Mouse (Mus musculus) heart, embryonic 13.5 days (tissue): Measurements from ENCODE around the gene Ap5b1. TPM values are rescaled to one million over a fixed set of nuclear protein-coding genes. Genes with fewer than 3 reads are reported as not detected.

Source experiments
- ATAC-seq: fragments of 200-750 bp; cut with Nextera tagmentation; 2 replicates; pipeline ENCODE4 v1.8.0; 2017; ENCODE audit warnings: moderate TSS enrichment; ENCODE audit not compliant: insufficient number of reproducible peaks, low FRiP score, low TSS enrichment; ENCODE audit errors: extremely low read depth
- H3K27ac ChIP-seq: fragments of 300-500 bp; sonication (generic); replicated peaks from 2 replicates; pipeline ENCODE4 v1.5.1; 2015; ENCODE audit warnings: moderate library complexity, mild to moderate bottlenecking, inconsistent platforms
- H3K27me3 ChIP-seq: fragments of 300-500 bp; sonication (generic); replicated peaks from 2 replicates; pipeline ENCODE4 v1.6.1; 2015; ENCODE audit warnings: mild to moderate bottlenecking, inconsistent platforms
- H3K36me3 ChIP-seq: fragments of 300-500 bp; sonication (generic); 2 replicates; pipeline ENCODE4 v1.6.1; 2015; ENCODE audit warnings: mild to moderate bottlenecking, inconsistent platforms
- H3K4me1 ChIP-seq: fragments of 300-500 bp; sonication (generic); 2 replicates; pipeline ENCODE4 v1.6.1; 2015; ENCODE audit warnings: inconsistent platforms
- H3K4me2 ChIP-seq: fragments of 300-500 bp; sonication (generic); 2 replicates; pipeline ENCODE4 v1.6.1; 2015; ENCODE audit warnings: inconsistent platforms, mild to moderate bottlenecking, moderate library complexity
- H3K4me3 ChIP-seq: fragments of 300-500 bp; sonication (generic); 2 replicates; pipeline ENCODE4 v1.5.1; 2015; ENCODE audit warnings: moderate library complexity, mild to moderate bottlenecking, inconsistent platforms
- H3K9ac ChIP-seq: fragments of 300-500 bp; sonication (generic); 2 replicates; pipeline ENCODE4 v1.6.1; 2015; ENCODE audit warnings: inconsistent platforms, mild to moderate bottlenecking, moderate library complexity
- H3K9me3 ChIP-seq: fragments of 300-500 bp; sonication (generic); 2 replicates; pipeline ENCODE4 v1.6.1; 2016; ENCODE audit warnings: inconsistent platforms
- WGBS: fragments of 180-500 bp; shearing (Covaris S2); methylation state at CpG from one replicate; pipeline ENCODE4 v1.1.7; 2015; ENCODE audit warnings: mixed read lengths; 5-methylcytosine and 5-hydroxymethylcytosine counted together
- polyA plus RNA-seq: library from polyadenylated mRNA; unstranded; fragments of >200 nt; fragmentation: Nextera tagmentation; extraction: Ambion mirVana; gene quantifications from 2 replicates; pipeline ENCODE4 v1.2.1, GENCODE M21; 2015

Ap5b1 gene
- polyA plus RNA-seq: 2.2 and 2.7 TPM in 2 replicates

DNA sequence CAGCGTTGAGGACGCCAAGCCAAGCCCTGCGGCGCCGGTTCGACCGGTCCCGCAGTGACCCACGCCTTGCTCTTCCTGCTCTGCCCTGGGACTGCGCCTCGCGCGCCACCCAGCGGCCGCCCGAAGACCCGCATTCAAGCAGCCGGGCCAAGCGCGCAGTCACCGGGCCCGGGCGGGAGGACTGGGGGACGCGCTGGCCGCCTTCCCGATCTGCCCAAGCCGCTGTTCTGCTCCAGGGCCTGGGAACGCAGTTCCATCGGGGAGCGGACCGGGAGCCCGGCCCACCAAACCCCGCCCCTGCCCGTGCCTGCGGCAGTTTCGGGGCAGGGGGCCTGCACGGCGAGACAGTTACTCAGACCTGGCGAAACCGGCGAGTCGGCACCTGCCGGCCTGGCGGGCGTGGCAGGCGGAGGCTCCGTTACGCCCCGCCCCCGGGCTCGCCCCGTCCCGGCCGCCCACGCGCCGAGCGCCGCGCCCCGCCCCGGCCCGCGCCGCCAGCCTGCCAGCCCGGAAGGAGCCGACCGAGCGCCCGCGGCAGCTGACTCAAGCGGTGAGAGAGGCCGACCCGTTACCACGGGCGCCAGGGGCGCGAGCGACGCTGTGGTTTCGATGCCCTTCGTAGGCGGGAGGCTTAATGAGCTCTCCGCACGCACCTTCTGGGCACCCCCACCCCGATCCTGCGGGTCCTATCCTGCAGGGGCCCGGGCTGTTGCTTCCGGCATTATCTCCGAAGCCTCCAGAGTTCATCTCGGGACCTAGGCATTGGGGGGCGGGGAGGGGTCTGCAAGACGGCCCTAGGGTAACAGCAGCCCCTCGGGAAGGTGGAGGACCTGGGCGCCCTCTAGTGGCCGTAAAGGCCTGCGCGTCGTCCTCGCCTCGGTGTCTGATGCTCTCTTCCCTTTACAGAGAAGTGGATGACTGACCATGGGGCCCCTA, at the start of gene Ap5b1:
Gene Ap5b1, plus strand, starts transcription at position 492 of the 936 bp plus-strand sequence.
- peaks cover 53% of the 10 kb centered on the region for H3K27me3 ChIP-seq
- peak; percentile 86 for ATAC-seq
- peak within 1 kb of the TSS; percentile 83 for H3K9ac ChIP-seq
- H3K4me3 ChIP-seq: peak within 1 kb of the TSS; percentile 67
- H3K36me3 ChIP-seq: peaks cover 26% of the 10 kb centered on the region
- H3K27ac ChIP-seq: peak within 1 kb of the TSS; percentile 89
- no peaks in the 10 kb centered on the region for H3K9me3 ChIP-seq
- H3K4me2 ChIP-seq: peak within 1 kb of the TSS; percentile 98
- H3K4me1 ChIP-seq: peaks cover 21% of the 10 kb centered on the region
- under 1% methylated on average over 98 of the region's 102 CpGs for WGBS

DNA sequence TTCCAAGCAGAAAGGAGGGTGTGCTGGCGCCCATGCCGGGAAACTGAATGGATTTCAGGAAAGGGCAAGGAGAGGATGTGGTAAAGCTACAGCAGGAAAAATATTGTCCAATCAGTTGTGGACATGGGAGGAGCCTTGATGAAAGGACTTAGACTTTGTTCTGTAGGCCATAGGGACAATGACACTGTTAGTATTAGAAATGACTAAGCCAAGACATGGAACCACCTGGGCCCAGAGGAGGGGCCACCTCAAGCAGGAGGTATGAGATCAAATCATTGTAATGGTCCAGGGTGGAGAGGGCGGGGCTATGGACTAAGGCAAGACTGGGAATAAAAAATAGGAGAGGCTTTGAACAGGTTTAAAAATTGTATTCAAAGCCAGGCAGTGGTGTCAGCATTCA, 49.1 kb upstream of the Ap5b1 start:
- no peak for ATAC-seq

GRCm38 (mm10) chr19:5525204-5525603, 42.6 kb upstream of the Ap5b1 start:
- H3K27ac ChIP-seq: no peak overlapping the region
- H3K4me2 ChIP-seq: no peak overlapping the region
- H3K36me3 ChIP-seq: no peaks in the 10 kb centered on the region
- no peak overlapping the region for H3K4me3 ChIP-seq
- no peak for ATAC-seq
- no peak overlapping the region for H3K9ac ChIP-seq
- 63% methylated on average over 5 of the region's 5 CpGs for WGBS
- H3K9me3 ChIP-seq: no peaks in the 10 kb centered on the region
- H3K27me3 ChIP-seq: peaks cover 3% of the 10 kb centered on the region
- H3K4me1 ChIP-seq: peaks cover 4% of the 10 kb centered on the region

More for the DNA sequence above, 49.1 kb upstream of the Ap5b1 start:
- WGBS: 75% methylated on average over 3 of the region's 3 CpGs
- no peak overlapping the region for H3K4me3 ChIP-seq
- H3K4me2 ChIP-seq: no peak overlapping the region
- no peaks in the 10 kb centered on the region for H3K27me3 ChIP-seq
- no peaks in the 10 kb centered on the region for H3K9me3 ChIP-seq
- no peak overlapping the region for H3K27ac ChIP-seq
- no peaks in the 10 kb centered on the region for H3K4me1 ChIP-seq
- no peaks in the 10 kb centered on the region for H3K36me3 ChIP-seq
- H3K9ac ChIP-seq: no peak overlapping the region

DNA sequence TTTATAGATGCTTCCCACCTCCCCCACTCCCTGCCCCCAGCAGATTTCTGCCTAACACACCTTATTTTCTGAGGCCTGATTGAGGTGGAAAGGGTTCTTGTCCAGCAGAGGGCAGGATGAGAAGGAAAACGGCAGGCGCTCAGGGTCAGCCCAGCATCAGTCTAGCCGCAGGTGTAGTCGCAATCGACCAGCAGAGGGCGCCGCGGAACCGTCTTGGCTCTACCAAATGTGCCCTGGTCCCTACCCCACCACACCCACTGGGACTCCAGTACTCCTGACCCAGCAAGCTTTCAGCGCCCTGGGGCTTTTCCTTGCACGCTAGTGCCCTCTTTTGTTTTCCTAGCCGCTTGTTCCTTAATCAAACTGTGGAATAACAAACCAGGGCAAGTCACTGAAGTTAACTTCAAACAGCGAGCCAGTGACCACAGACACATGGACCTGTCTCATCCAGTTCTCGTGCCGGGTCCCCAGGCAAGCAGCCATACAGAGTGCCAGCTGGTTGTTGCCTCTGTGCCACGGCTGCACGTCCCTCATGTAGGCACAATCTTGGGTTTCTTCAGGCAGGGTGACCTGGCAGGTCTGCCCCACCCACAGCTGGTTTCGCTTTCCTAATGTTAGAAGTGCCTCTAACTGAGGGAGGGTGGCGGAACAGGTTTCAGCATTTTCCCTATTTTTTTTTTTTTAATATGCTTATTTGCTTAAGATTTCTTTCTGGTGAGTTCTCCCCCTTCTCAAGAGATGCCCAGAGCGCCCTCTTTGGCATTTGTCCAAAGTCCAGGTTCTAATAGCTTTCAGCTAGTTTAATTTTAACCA, 38.3 kb upstream of the Ap5b1 start:
- H3K4me1 ChIP-seq: peaks cover 4% of the 10 kb centered on the region
- no peaks in the 10 kb centered on the region for H3K9me3 ChIP-seq
- H3K9ac ChIP-seq: 0 out of 2 replicates have a peak overlapping the region, but pooled peaks have one; percentile 2
- peak; percentile 82 for ATAC-seq
- H3K36me3 ChIP-seq: no peaks in the 10 kb centered on the region
- H3K4me2 ChIP-seq: peak overlapping the region; percentile 63
- H3K27ac ChIP-seq: no peak overlapping the region
- 19% methylated on average over 20 of the region's 20 CpGs for WGBS
- peak overlapping the region; percentile 34 for H3K4me3 ChIP-seq
- peaks cover 27% of the 10 kb centered on the region for H3K27me3 ChIP-seq

GRCm38 (mm10) chr19:5530138-5530524, 37.7 kb upstream of the Ap5b1 start:
- no peak for ATAC-seq
- Histone ChIP-seq H3K9me3 (no peaks in the 10 kb centered on the region), H3K9ac (no peak overlapping the region), H3K36me3 (no peaks in the 10 kb centered on the region), H3K27me3 (peaks cover 27% of the 10 kb centered on the region), H3K4me2 (peak overlapping the region; percentile 63; the same call in 1 of the 2 replicates), H3K27ac (no peak overlapping the region), H3K4me1 (peaks cover 4% of the 10 kb centered on the region), H3K4me3 (no peak overlapping the region)
- 66% methylated on average over 7 of the region's 7 CpGs for WGBS

DNA sequence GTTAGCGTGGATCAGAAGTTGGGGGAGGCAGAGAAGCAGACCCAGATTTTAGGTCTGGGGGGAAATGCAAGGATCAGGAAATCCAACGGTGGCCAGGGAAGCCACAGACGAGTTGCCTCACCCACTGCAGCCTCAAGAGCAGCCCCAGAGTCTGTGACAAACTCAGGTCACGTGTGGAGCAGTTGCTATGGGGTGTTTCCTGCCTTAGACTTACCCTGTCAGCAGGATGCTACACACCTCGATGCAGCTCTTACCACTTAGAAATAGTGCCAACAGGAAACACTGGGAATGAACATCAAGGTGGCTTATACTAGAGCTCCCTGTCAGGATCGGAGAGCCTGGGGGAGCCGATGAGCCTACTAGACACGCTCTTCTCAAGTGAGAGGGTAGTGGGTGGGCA, 35.3 kb upstream of the Ap5b1 start:
- H3K9me3 ChIP-seq: no peaks in the 10 kb centered on the region
- 60% methylated on average over 8 of the region's 8 CpGs for WGBS
- no peak overlapping the region for H3K4me3 ChIP-seq
- peaks cover 38% of the 10 kb centered on the region for H3K27me3 ChIP-seq
- H3K4me2 ChIP-seq: no peak overlapping the region
- H3K27ac ChIP-seq: no peak overlapping the region
- H3K36me3 ChIP-seq: no peaks in the 10 kb centered on the region
- peaks cover 4% of the 10 kb centered on the region for H3K4me1 ChIP-seq
- peak overlapping the region; percentile 50; the same call in 1 of the 2 replicates for H3K9ac ChIP-seq
- no peak for ATAC-seq

- H3K27ac ChIP-seq: no peak overlapping the region
- H3K36me3 ChIP-seq: no peaks in the 10 kb centered on the region
- H3K4me1 ChIP-seq: no peaks in the 10 kb centered on the region
- no peak overlapping the region for H3K4me3 ChIP-seq
- no peak overlapping the region for H3K4me2 ChIP-seq
- 62% methylated on average over 8 of the region's 8 CpGs for WGBS
- peaks cover 24% of the 10 kb centered on the region for H3K27me3 ChIP-seq
- ATAC-seq: no peak
- H3K9me3 ChIP-seq: no peaks in the 10 kb centered on the region
- no peak overlapping the region for H3K9ac ChIP-seq
These were observed 29.0 kb upstream of the Ap5b1 start for GRCm38 (mm10) chr19:5538786-5539185.

DNA sequence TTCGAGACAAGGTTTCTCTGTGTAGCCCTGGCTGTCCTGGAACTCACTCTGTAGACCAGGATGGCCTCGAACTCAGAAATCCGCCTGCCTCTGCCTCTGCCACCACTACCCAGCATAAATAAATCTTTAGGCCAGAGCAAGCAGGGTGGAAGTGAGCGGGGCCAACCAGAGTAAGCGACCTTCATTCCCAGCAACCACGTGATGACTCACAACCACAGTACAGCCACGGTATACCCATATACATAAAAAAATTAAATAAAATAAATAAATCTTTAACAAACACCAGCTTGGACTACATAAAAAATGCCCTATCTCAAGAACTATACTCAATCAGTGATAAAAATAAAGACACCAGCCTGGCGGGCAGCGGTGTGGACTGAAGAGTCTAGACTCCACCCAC, 24.5 kb upstream of the Ap5b1 start:
- H3K4me1 ChIP-seq: no peaks in the 10 kb centered on the region; the same call in 1 of the 2 replicates
- H3K4me3 ChIP-seq: no peak overlapping the region
- no peaks in the 10 kb centered on the region for H3K9me3 ChIP-seq
- no peak overlapping the region for H3K9ac ChIP-seq
- peaks cover 13% of the 10 kb centered on the region; the same call in 1 of the 2 replicates for H3K27me3 ChIP-seq
- H3K36me3 ChIP-seq: no peaks in the 10 kb centered on the region
- H3K27ac ChIP-seq: no peak overlapping the region
- ATAC-seq: no peak
- 79% methylated on average over 9 of the region's 9 CpGs for WGBS
- no peak overlapping the region for H3K4me2 ChIP-seq

- H3K27me3 ChIP-seq: peaks cover 9% of the 10 kb centered on the region; the same call in 1 of the 2 replicates
- H3K9me3 ChIP-seq: no peaks in the 10 kb centered on the region
- H3K4me1 ChIP-seq: no peaks in the 10 kb centered on the region; the same call in 1 of the 2 replicates
- no peaks in the 10 kb centered on the region for H3K36me3 ChIP-seq
- WGBS: 51% methylated on average over 11 of the region's 11 CpGs
- H3K4me2 ChIP-seq: no peak overlapping the region
- H3K9ac ChIP-seq: no peak overlapping the region
- no peak for ATAC-seq
- H3K27ac ChIP-seq: no peak overlapping the region
- H3K4me3 ChIP-seq: no peak overlapping the region
These were observed 23.8 kb upstream of the Ap5b1 start for GRCm38 (mm10) chr19:5544031-5544430.

DNA sequence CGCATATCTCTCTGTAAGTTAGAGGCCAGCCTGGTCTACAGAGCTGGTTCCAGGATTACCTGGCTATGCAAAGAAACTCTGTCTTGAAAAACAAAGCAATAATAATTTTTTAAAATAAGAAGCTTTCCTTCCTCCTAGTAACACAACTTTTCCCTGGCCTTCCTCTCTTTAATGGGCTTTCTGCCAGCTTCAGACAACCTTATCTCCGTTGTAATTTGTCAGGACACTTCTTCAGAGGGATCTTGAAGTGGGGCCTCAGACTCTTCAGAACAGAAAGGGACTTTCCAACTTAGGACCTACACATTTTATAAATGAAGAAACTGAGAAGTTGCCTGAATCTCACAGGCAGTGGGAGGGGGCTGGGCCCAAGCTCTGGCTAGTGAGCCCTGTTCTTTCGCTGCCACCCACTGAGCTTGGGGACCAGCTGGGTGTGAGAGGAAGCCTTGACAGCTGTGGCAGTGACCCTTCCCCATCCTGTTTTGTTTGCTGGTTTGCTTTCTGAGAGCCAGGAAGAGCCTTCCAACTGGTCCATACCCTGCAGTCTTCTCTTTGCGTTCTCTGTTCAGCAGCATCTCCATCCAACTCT, 20.3 kb upstream of the Ap5b1 start:
- no peak overlapping the region for H3K27ac ChIP-seq
- no peak for ATAC-seq
- no peaks in the 10 kb centered on the region; the same call in 1 of the 2 replicates for H3K4me1 ChIP-seq
- 48% methylated on average over 4 of the region's 4 CpGs for WGBS
- peaks cover 33% of the 10 kb centered on the region for H3K27me3 ChIP-seq
- H3K36me3 ChIP-seq: no peaks in the 10 kb centered on the region
- H3K4me3 ChIP-seq: no peak overlapping the region
- H3K9me3 ChIP-seq: no peaks in the 10 kb centered on the region
- H3K9ac ChIP-seq: no peak overlapping the region
- no peak overlapping the region for H3K4me2 ChIP-seq

- Histone ChIP-seq H3K4me3 (no peak overlapping the region), H3K27me3 (peaks cover 87% of the 10 kb centered on the region), H3K36me3 (no peaks in the 10 kb centered on the region), H3K9ac (no peak overlapping the region), H3K4me2 (no peak overlapping the region), H3K9me3 (no peaks in the 10 kb centered on the region), H3K27ac (no peak overlapping the region), H3K4me1 (no peaks in the 10 kb centered on the region)
- 54% methylated on average over 8 of the region's 8 CpGs for WGBS
- ATAC-seq: no peak
These were observed 14.0 kb upstream of the Ap5b1 start for GRCm38 (mm10) chr19:5553802-5554201.
